Mouse (Mus musculus) stomach, postnatal 0 days (tissue): ENCODE results near the gene Sox12.

Experiments
- CTCF ChIP-seq: IDR thresholded peaks from 2 replicates; pipeline ENCODE4 v1.5.1; 2016; ENCODE audit warnings: antibody characterized with exemption, low read depth, mild to moderate bottlenecking, moderate library complexity
- EP300 ChIP-seq: optimal IDR thresholded peaks from 2 replicates; pipeline ENCODE3; 2016; ENCODE audit warnings: antibody characterized with exemption

GRCm38 (mm10) chr2:152393225-152394017, 4.4 kb downstream of the Sox12 start:
- TF ChIP-seq EP300 = no peak
- TF ChIP-seq CTCF = no peak
